Mouse (Mus musculus): ENCODE results near the gene Tk1.

DNA sequence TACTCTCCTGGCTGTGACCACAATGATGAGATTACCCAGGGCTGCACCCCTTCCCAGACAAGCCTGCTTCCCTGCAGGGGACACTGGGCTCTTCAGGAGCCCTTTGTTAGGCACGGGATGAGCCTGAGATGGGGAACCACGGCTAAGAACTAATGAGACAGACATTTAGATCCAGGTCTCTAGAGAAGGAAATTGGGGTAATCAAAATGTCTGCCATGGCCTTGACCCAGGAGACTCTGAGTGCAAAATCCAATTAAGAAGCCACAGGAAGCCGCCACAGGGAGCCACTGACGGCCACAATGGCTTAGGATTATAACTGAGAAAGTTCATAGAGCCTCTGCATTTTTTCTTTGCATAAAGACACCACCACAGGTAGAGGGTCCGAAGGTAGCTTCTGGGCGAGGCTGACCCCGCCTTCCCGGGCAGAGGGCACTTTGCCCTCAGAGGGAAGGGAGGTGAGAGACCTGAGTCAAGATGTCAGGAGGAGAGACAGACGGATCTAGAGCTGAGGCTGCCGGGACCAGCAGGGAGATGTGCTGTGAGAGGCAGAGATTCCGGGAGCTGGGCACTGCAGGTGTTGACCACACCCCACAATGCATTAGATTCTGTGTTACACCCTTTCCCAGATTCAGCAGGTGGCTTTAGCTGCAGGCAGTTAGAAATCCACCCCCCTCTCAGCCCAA lies 37.4 kb upstream of the Tk1 start:
- TF ChIP-seq ZKSCAN1 (IDR thresholded peaks at IDR 0.05; ENCODE audit: low read depth, low read length) (no peak), POLR2A (IDR thresholded peaks at IDR 0.05; ENCODE audit: control insufficient read depth in 1 of 2, insufficient read depth in 1 of 2, low read depth in 1 of 2, low read length in 2 of 2, poor library complexity in 1 of 2) (no peak), CTCF (IDR thresholded peaks at IDR 0.05 in 2 of 3, conservative IDR thresholded peaks at IDR 0.05 in 1 of 3; ENCODE audit: control insufficient read depth in 1 of 3, insufficient read depth in 1 of 3, low read depth in 2 of 3, low read length in 3 of 3, poor library complexity in 1 of 3, severe bottlenecking in 1 of 3) (no peak), CHD1 (IDR thresholded peaks at IDR 0.05; ENCODE audit: low read depth, low read length) (no peak), POLR2AphosphoS2 (IDR thresholded peaks at IDR 0.05; ENCODE audit: low read length) (no peak), E2F4 (IDR thresholded peaks at IDR 0.05; ENCODE audit: borderline replicate concordance, low read depth, low read length) (no peak)

Data from MEL (cell line).